Mouse (Mus musculus) C2C12 (cell line): ENCODE results near the gene Tiam1.

ENCODE experiments used
- CEBPB ChIP-seq: IDR thresholded peaks from one replicate; pipeline ENCODE4 v1.6.1; 2011; ENCODE audit warnings: low read depth, mild to moderate bottlenecking, control low read depth, moderate library complexity
- CTCF ChIP-seq: IDR thresholded peaks from one replicate; pipeline ENCODE4 v1.5.1; 2011; ENCODE audit not compliant: control insufficient read depth, insufficient read depth, insufficient read length
- MYOD1 ChIP-seq: IDR thresholded peaks from one replicate; pipeline ENCODE4 v1.6.1; 2011; ENCODE audit warnings: low read depth; ENCODE audit not compliant: control insufficient read depth, insufficient read length
- USF1 ChIP-seq: IDR thresholded peaks from one replicate; pipeline ENCODE4 v1.6.1; 2011; ENCODE audit warnings: low read depth, mild to moderate bottlenecking, control low read depth, moderate library complexity

GRCm38 (mm10) chr16:89844580-89844979 lies 299.0 kb downstream of the Tiam1 start:
- TF ChIP-seq USF1 (no peak), CTCF (peak; percentile 58), MYOD1 (no peak), CEBPB (no peak)
